Mouse (Mus musculus): ENCODE data around the gene Haus2. TPM values are rescaled to one million over a fixed set of nuclear protein-coding genes. Genes with fewer than 3 reads are reported as not detected.

Gene Haus2
- polyA plus RNA-seq, 1 experiment from 2014 or later, result 30.5 TPM

GRCm38 (mm10) chr2:120654693-120655092 is 45.5 kb downstream of the Haus2 start:
- 86% methylated on average over 2 of the region's 2 CpGs for WGBS
- Histone ChIP-seq H3K27me3 (no peaks in the 10 kb centered on the region), H3K9me3 (no peaks in the 10 kb centered on the region), H3K4me1 (no peaks in the 10 kb centered on the region), H3K27ac (replicated peaks) (no peak overlapping the region), H3K4me3 (no peak overlapping the region), H3K9ac (replicated peaks) (no peak overlapping the region), H3K36me3 (no peaks in the 10 kb centered on the region), H3K4me2 (replicated peaks) (no peak overlapping the region)
- no peak for ATAC-seq (replicated peaks)

GRCm38 (mm10) chr2:120655905-120656304 is 46.7 kb downstream of the Haus2 start:
- WGBS, result 97% methylated on average over 5 of the region's 5 CpGs
- Histone ChIP-seq H3K9me3 (no peaks in the 10 kb centered on the region), H3K36me3 (no peaks in the 10 kb centered on the region), H3K4me2 (replicated peaks) (no peak overlapping the region), H3K4me3 (no peak overlapping the region), H3K4me1 (no peaks in the 10 kb centered on the region), H3K9ac (replicated peaks) (no peak overlapping the region), H3K27ac (replicated peaks) (no peak overlapping the region), H3K27me3 (no peaks in the 10 kb centered on the region)
- no peak for ATAC-seq (replicated peaks)

- WGBS, result 96% methylated on average over 2 of the region's 2 CpGs
- Histone ChIP-seq H3K27me3 (no peaks in the 10 kb centered on the region), H3K4me2 (replicated peaks) (no peak overlapping the region), H3K4me3 (no peak overlapping the region), H3K4me1 (no peaks in the 10 kb centered on the region), H3K27ac (replicated peaks) (no peak overlapping the region), H3K36me3 (no peaks in the 10 kb centered on the region), H3K9ac (replicated peaks) (no peak overlapping the region), H3K9me3 (no peaks in the 10 kb centered on the region)
- no peak for ATAC-seq (replicated peaks)
Observed at GRCm38 (mm10) chr2:120656711-120657110, 47.5 kb downstream of the Haus2 start.

- Histone ChIP-seq H3K27ac (replicated peaks) (no peak overlapping the region), H3K4me2 (replicated peaks) (no peak overlapping the region), H3K36me3 (no peaks in the 10 kb centered on the region), H3K9me3 (no peaks in the 10 kb centered on the region), H3K27me3 (no peaks in the 10 kb centered on the region), H3K9ac (replicated peaks) (no peak overlapping the region), H3K4me3 (no peak overlapping the region), H3K4me1 (no peaks in the 10 kb centered on the region)
- WGBS, result 75% methylated on average over 5 of the region's 5 CpGs
- ATAC-seq (replicated peaks), result no peak
Observed at GRCm38 (mm10) chr2:120658486-120658885, 49.3 kb downstream of the Haus2 start.

GRCm38 (mm10) chr2:120659318-120659717 is 50.1 kb downstream of the Haus2 start:
- no peak overlapping the region for H3K4me2 ChIP-seq (replicated peaks)
- no peak for ATAC-seq (replicated peaks)
- H3K9me3 ChIP-seq, result no peaks in the 10 kb centered on the region
- H3K27ac ChIP-seq (replicated peaks), result no peak overlapping the region
- no peak overlapping the region for H3K4me3 ChIP-seq
- H3K36me3 ChIP-seq, result no peaks in the 10 kb centered on the region
- no peaks in the 10 kb centered on the region for H3K27me3 ChIP-seq
- H3K4me1 ChIP-seq, result no peaks in the 10 kb centered on the region
- H3K9ac ChIP-seq (replicated peaks), result no peak overlapping the region

- Histone ChIP-seq H3K27me3 (no peaks in the 10 kb centered on the region), H3K9me3 (no peaks in the 10 kb centered on the region), H3K36me3 (no peaks in the 10 kb centered on the region), H3K4me3 (no peak overlapping the region), H3K27ac (replicated peaks) (no peak overlapping the region), H3K9ac (replicated peaks) (no peak overlapping the region), H3K4me1 (no peaks in the 10 kb centered on the region), H3K4me2 (replicated peaks) (no peak overlapping the region)
- WGBS, result 86% methylated on average over 5 of the region's 5 CpGs
- no peak for ATAC-seq (replicated peaks)
Observed at GRCm38 (mm10) chr2:120660486-120661078, 51.4 kb downstream of the Haus2 start.

GRCm38 (mm10) chr2:120662766-120663165 is 53.6 kb downstream of the Haus2 start:
- ATAC-seq (replicated peaks), result no peak
- Histone ChIP-seq H3K9ac (replicated peaks) (no peak overlapping the region), H3K36me3 (no peaks in the 10 kb centered on the region), H3K9me3 (no peaks in the 10 kb centered on the region), H3K4me2 (replicated peaks) (no peak overlapping the region), H3K27me3 (no peaks in the 10 kb centered on the region), H3K4me3 (no peak overlapping the region), H3K4me1 (no peaks in the 10 kb centered on the region), H3K27ac (replicated peaks) (no peak overlapping the region)

GRCm38 (mm10) chr2:120663491-120664154 is 54.4 kb downstream of the Haus2 start:
- Histone ChIP-seq H3K9me3 (no peaks in the 10 kb centered on the region), H3K4me2 (replicated peaks) (no peak overlapping the region), H3K4me1 (no peaks in the 10 kb centered on the region), H3K4me3 (no peak overlapping the region), H3K36me3 (no peaks in the 10 kb centered on the region), H3K27me3 (no peaks in the 10 kb centered on the region), H3K27ac (replicated peaks) (no peak overlapping the region), H3K9ac (replicated peaks) (no peak overlapping the region)
- no peak for ATAC-seq (replicated peaks)
- 76% methylated on average over 3 of the region's 3 CpGs for WGBS

- no peak for ATAC-seq (replicated peaks)
- H3K9me3 ChIP-seq, result no peaks in the 10 kb centered on the region
- no peak overlapping the region for H3K4me3 ChIP-seq
- H3K9ac ChIP-seq (replicated peaks), result no peak overlapping the region
- H3K27ac ChIP-seq (replicated peaks), result no peak overlapping the region
- no peaks in the 10 kb centered on the region for H3K36me3 ChIP-seq
- no peaks in the 10 kb centered on the region for H3K4me1 ChIP-seq
- H3K4me2 ChIP-seq (replicated peaks), result no peak overlapping the region
- WGBS, result 88% methylated on average over 2 of the region's 2 CpGs
- H3K27me3 ChIP-seq, result no peaks in the 10 kb centered on the region
Observed at GRCm38 (mm10) chr2:120667446-120667845, 58.3 kb downstream of the Haus2 start.

GRCm38 (mm10) chr2:120670253-120670652 is 61.1 kb downstream of the Haus2 start:
- H3K9ac ChIP-seq (replicated peaks), result no peak overlapping the region
- WGBS, result 75% methylated on average over 2 of the region's 2 CpGs
- H3K4me2 ChIP-seq (replicated peaks), result no peak overlapping the region
- no peaks in the 10 kb centered on the region for H3K9me3 ChIP-seq
- ATAC-seq (replicated peaks), result no peak
- no peaks in the 10 kb centered on the region for H3K36me3 ChIP-seq
- no peaks in the 10 kb centered on the region for H3K4me1 ChIP-seq
- no peak overlapping the region for H3K4me3 ChIP-seq
- no peak overlapping the region for H3K27ac ChIP-seq (replicated peaks)
- H3K27me3 ChIP-seq, result no peaks in the 10 kb centered on the region

Other genes with a start within 250 kb of the Haus2 start
- gene Ganc, start 205.5 kb upstream of the Haus2 start, polyA plus RNA-seq (2015; fragmentation: Nextera tagmentation; extraction: Ambion mirVana), result 7.8 and 10.2 TPM in 2 replicates
- 6.7 and 7.3 TPM in 2 replicates for gene Tmem87a, start 205.3 kb upstream of the Haus2 start, polyA plus RNA-seq (2015; fragmentation: Nextera tagmentation; extraction: Ambion mirVana)
- 1.1 and 1.4 TPM in 2 replicates for gene Capn3, start 153.4 kb upstream of the Haus2 start, polyA plus RNA-seq (2015; fragmentation: Nextera tagmentation; extraction: Ambion mirVana)
- 47.8 and 50.8 TPM in 2 replicates for gene Zfp106, start 45.5 kb upstream of the Haus2 start, polyA plus RNA-seq (2015; fragmentation: Nextera tagmentation; extraction: Ambion mirVana)
- gene Snap23, start 41.7 kb upstream of the Haus2 start, polyA plus RNA-seq (2015; fragmentation: Nextera tagmentation; extraction: Ambion mirVana), result 17.3 and 19.6 TPM in 2 replicates
- gene Lrrc57, start 137 bp downstream of the Haus2 start, polyA plus RNA-seq (2015; fragmentation: Nextera tagmentation; extraction: Ambion mirVana), result 37.6 and 38.7 TPM in 2 replicates
- gene Stard9, start 19.7 kb downstream of the Haus2 start, polyA plus RNA-seq (2015; fragmentation: Nextera tagmentation; extraction: Ambion mirVana), result 4.0 and 4.1 TPM in 2 replicates
- gene Cdan1, start 240.7 kb downstream of the Haus2 start, polyA plus RNA-seq (2015; fragmentation: Nextera tagmentation; extraction: Ambion mirVana), result 5.8 and 7.4 TPM in 2 replicates
- gene Ttbk2, start 241.2 kb downstream of the Haus2 start, polyA plus RNA-seq (2015; fragmentation: Nextera tagmentation; extraction: Ambion mirVana), result 12.2 and 13.1 TPM in 2 replicates

Measured in forebrain, embryonic 15.5 days (tissue).